Mouse (Mus musculus) testis, adult 2 months (tissue): ENCODE data around the gene Lmtk3.

ENCODE experiments used
- CTCF ChIP-seq: fragments of 200-500 bp; IDR thresholded peaks from 2 replicates; pipeline ENCODE4 v1.5.1; 2012; ENCODE audit warnings: low read depth, mild to moderate bottlenecking, inconsistent platforms, low read length, moderate library complexity; ENCODE audit not compliant: control insufficient read depth, insufficient read depth, insufficient replicate concordance
- POLR2A ChIP-seq: fragments of 200-500 bp; IDR thresholded peaks from 2 replicates; pipeline ENCODE4 v1.6.1; 2012; ENCODE audit warnings: low read depth, mild to moderate bottlenecking, inconsistent platforms, low read length, moderate library complexity; ENCODE audit not compliant: control insufficient read depth

DNA sequence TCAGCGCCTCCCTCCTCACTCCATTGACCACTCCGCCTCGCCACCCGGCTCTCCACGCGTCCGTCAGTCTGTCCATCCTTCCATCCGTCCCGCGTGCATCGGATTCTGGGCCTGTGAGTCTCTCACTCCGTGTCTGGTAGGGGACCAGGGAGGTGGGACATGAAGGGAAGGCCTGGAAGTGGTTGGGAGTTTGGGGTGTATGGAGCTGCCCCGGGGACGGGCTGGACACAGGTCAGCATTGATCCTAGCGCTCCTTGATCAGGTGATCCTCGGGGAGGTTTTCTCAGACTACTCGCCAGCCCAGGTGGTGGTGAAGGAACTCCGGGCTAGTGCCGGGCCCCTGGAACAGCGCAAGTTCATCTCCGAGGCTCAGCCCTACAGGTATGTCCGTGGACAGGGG lies 4.1 kb downstream of the Lmtk3 start:
- TF ChIP-seq CTCF (no peak), POLR2A (no peak)
